Mouse (Mus musculus): ENCODE measurements around the gene Tango6.

DNA sequence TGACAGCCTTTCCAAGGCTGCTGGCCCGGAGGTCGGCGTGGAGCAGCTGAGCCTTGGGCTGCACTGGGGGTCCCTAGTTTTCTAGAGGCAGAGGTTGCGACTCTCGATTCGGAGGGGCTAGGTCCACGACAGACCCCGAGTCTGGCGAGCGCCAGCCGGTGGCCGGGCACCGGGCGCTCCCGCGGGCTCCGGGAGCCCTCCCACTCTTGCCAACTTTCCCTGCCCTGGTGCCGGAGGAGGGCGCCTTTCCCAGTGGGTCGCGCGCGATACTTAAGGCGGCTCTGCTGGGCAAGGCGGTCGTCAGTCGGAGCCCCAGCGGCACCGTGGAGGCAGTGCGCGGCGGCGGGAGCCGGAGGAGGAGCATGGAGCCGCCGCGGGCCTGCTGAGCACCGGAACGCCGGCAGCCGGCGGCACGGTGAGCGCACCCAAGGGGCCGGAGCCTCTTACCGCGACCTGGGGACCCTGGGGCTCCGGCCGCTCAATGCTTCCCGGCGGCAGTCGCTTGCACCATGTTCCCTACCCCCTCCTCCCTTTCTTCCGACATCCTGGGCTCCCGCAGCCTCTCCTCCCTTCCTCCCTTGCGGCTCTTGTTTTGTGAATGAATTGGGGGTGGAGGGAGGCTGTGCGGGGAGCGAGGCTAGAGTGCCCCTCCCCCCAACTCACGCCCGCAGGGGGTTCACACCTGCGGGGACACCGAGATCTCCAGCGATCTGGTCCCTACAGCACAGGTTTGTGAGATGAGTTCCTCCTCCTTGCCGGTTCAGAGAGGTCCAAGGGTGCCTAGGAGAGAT, 187.9 kb downstream of the Tango6 start:
- no peak for TF ChIP-seq POLR2A (IDR thresholded peaks at IDR 0.05; ENCODE audit: borderline replicate concordance, extremely low read depth, low read depth, low read length)
- no peak for TF ChIP-seq CTCF (IDR thresholded peaks at IDR 0.05; ENCODE audit: insufficient read depth, low read length)

Data from lung, adult 2 months (tissue).